Mouse (Mus musculus) lung, embryonic 16.5 days (tissue): ENCODE data around the gene Pnmt. TPM values are rescaled to one million over a fixed set of nuclear protein-coding genes. Genes with fewer than 3 reads are reported as not detected.

Experiments used
- ATAC-seq: fragments of 200-750 bp; cut with Nextera tagmentation; 2 replicates; pipeline ENCODE4 v1.8.0; 2017; ENCODE audit warnings: low read depth, mild to moderate bottlenecking, moderate library complexity
- H3K27ac ChIP-seq: fragments of 300-500 bp; sonication (generic); 2 replicates; pipeline ENCODE4 v1.5.1; 2014; ENCODE audit warnings: mild to moderate bottlenecking, control low read depth, low read length
- H3K27me3 ChIP-seq: fragments of 300-500 bp; sonication (generic); 2 replicates; pipeline ENCODE4 v1.6.1; 2014; ENCODE audit warnings: low read depth, low read length, mixed read lengths; ENCODE audit not compliant: control insufficient read depth, insufficient read depth
- H3K36me3 ChIP-seq: fragments of 300-500 bp; sonication (generic); 2 replicates; pipeline ENCODE4 v1.6.1; 2014; ENCODE audit warnings: low read length; ENCODE audit not compliant: control insufficient read depth, insufficient read depth
- H3K4me1 ChIP-seq: fragments of 300-500 bp; sonication (generic); replicated peaks from 2 replicates; pipeline ENCODE4 v1.6.1; 2014; ENCODE audit warnings: low read length, mixed read lengths; ENCODE audit not compliant: control insufficient read depth, insufficient read depth
- H3K4me2 ChIP-seq: fragments of 300-500 bp; sonication (generic); 2 replicates; pipeline ENCODE4 v1.6.1; 2014; ENCODE audit warnings: low read depth, low read length, control low read depth
- H3K4me3 ChIP-seq: fragments of 300-500 bp; sonication (generic); 2 replicates; pipeline ENCODE4 v1.5.1; 2014; ENCODE audit warnings: mild to moderate bottlenecking, low read length, control low read depth
- H3K9ac ChIP-seq: fragments of 300-500 bp; sonication (generic); 2 replicates; pipeline ENCODE4 v1.6.1; 2014; ENCODE audit warnings: low read length, control low read depth
- H3K9me3 ChIP-seq: fragments of 300-500 bp; sonication (generic); 2 replicates; pipeline ENCODE4 v1.6.1; 2016; ENCODE audit warnings: low read length; ENCODE audit not compliant: control insufficient read depth
- WGBS: fragments of 180-500 bp; shearing (Covaris S2); extraction: QIAGEN DNeasy Blood & Tissue Kit; methylation state at CpG from one replicate; pipeline ENCODE4 v1.1.7; 2014; 5-methylcytosine and 5-hydroxymethylcytosine counted together
- polyA plus RNA-seq: library from polyadenylated mRNA; unstranded; fragments of >200 nt; fragmentation: Nextera tagmentation; extraction: Ambion mirVana; gene quantifications from 2 replicates; pipeline ENCODE4 v1.2.1, GENCODE M21; 2015

The Pnmt gene
- polyA plus RNA-seq, 1 experiment from 2014 or later, result 0.13 TPM

GRCm38 (mm10) chr11:98367863-98368186 is 18.4 kb upstream of the Pnmt start:
- WGBS, result 70% methylated on average over 7 of the region's 7 CpGs
- no peak overlapping the region for H3K27ac ChIP-seq
- H3K9ac ChIP-seq, result no peak overlapping the region
- no peaks in the 10 kb centered on the region for H3K9me3 ChIP-seq
- H3K4me1 ChIP-seq, result peaks cover 11% of the 10 kb centered on the region
- no peak overlapping the region for H3K4me3 ChIP-seq
- H3K4me2 ChIP-seq, result no peak overlapping the region
- no peaks in the 10 kb centered on the region for H3K36me3 ChIP-seq
- H3K27me3 ChIP-seq, result no peaks in the 10 kb centered on the region
- no peak for ATAC-seq

DNA sequence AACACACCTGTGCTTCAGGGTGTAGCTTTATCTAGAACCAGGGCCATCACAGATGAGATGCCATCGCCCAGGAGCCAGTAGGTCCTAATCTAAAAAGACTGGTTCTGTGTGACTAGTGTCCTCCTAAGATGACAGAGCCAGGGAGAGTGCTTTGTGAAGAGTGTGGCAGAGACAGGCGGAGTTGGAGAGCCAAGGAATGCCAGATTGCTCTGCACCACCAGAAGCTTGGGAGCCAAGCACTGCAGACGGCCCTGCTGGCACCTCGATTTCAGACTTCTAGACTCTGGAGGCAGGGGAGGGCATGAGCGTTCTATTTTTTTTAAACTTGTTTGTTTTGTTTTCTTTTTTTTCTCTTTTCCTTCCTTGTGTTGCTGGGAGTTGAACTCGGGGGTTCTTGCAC is 16.9 kb upstream of the Pnmt start:
- ATAC-seq, result no peak
- 78% methylated on average over 6 of the region's 6 CpGs for WGBS

GRCm38 (mm10) chr11:98370588-98370987 is 15.7 kb upstream of the Pnmt start:
- H3K36me3 ChIP-seq, result peaks cover 7% of the 10 kb centered on the region
- H3K9me3 ChIP-seq, result no peaks in the 10 kb centered on the region
- no peak overlapping the region for H3K9ac ChIP-seq
- H3K4me3 ChIP-seq, result no peak overlapping the region
- no peaks in the 10 kb centered on the region for H3K4me1 ChIP-seq
- ATAC-seq, result no peak
- H3K27me3 ChIP-seq, result no peaks in the 10 kb centered on the region
- WGBS, result 80% methylated on average over 2 of the region's 2 CpGs
- H3K4me2 ChIP-seq, result no peak overlapping the region
- no peak overlapping the region for H3K27ac ChIP-seq

More for the DNA sequence above, 16.9 kb upstream of the Pnmt start:
- Histone ChIP-seq H3K4me3 (no peak overlapping the region), H3K4me2 (no peak overlapping the region), H3K9me3 (no peaks in the 10 kb centered on the region), H3K27ac (no peak overlapping the region), H3K4me1 (peaks cover 1% of the 10 kb centered on the region), H3K27me3 (no peaks in the 10 kb centered on the region), H3K9ac (no peak overlapping the region), H3K36me3 (no peaks in the 10 kb centered on the region)

DNA sequence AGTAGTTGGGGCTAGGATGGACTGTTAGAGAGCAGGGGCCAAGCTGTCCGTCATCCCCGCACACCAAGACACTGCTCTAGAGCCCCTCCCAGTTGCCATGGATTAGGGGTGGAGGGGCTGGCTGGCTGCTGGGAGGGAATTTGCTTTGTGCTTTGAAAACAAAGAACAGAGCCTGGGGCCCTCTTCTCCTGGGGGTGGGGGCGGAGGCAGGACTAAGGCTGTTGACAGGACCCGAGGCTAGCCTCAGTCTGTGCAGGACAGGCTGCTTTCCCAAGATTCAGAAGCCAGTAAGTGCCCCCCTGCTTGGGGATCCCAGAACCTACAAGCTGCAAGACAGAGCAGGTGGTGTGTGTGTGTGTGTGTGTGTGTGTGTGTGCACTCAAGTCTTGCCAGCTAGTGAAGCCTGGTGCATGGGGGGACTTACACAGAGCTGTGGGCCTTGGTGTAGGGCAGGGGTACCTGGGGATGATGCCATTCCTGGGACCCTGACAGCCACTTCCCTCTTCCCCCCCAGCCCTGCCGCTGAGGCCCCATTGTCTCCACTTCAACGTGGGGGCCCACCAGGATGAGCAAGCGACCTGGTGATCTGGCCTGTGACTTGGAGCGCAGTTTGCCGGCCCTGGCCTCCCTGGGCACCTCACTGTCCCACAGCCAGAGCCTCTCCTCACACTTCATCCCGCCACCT is 14.6 kb upstream of the Pnmt start:
- Histone ChIP-seq H3K9ac (no peak overlapping the region), H3K4me2 (no peak overlapping the region), H3K4me1 (no peaks in the 10 kb centered on the region), H3K27me3 (no peaks in the 10 kb centered on the region), H3K27ac (no peak overlapping the region), H3K9me3 (no peaks in the 10 kb centered on the region), H3K4me3 (no peak overlapping the region), H3K36me3 (peaks cover 11% of the 10 kb centered on the region)
- no peak for ATAC-seq
- WGBS, result 60% methylated on average over 10 of the region's 10 CpGs

- Histone ChIP-seq H3K27me3 (no peaks in the 10 kb centered on the region), H3K4me1 (no peaks in the 10 kb centered on the region), H3K4me2 (no peak overlapping the region), H3K4me3 (no peak overlapping the region), H3K36me3 (peaks cover 11% of the 10 kb centered on the region), H3K9me3 (no peaks in the 10 kb centered on the region), H3K27ac (no peak overlapping the region), H3K9ac (no peak overlapping the region)
- no peak for ATAC-seq
- WGBS, result 6% methylated on average over 2 of the region's 2 CpGs
Observed at GRCm38 (mm10) chr11:98372406-98372805, 13.8 kb upstream of the Pnmt start.

DNA sequence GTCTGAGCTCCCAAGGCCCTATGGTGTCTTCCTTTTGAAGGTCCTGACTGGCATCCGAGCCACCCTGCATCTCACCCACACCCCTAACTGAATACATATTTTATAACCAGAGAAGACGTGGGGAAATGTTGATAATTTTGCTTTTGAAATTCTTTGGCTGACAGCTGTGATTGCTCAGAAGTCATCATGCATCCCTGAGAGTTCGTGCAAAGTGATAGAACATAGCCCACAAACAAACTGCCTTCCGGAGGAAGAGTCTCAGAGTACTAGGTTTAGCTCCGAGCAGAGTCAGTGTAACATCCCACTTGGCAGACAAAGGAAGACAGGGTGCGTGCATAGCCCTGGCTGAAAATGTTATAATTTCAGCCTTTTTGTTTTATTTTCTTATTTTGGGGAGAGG is 13.0 kb upstream of the Pnmt start:
- no peaks in the 10 kb centered on the region for H3K4me1 ChIP-seq
- WGBS, result 71% methylated on average over 6 of the region's 6 CpGs
- no peak overlapping the region for H3K4me2 ChIP-seq
- H3K9ac ChIP-seq, result no peak overlapping the region
- no peaks in the 10 kb centered on the region for H3K9me3 ChIP-seq
- H3K27ac ChIP-seq, result no peak overlapping the region
- ATAC-seq, result no peak
- no peaks in the 10 kb centered on the region for H3K27me3 ChIP-seq
- H3K4me3 ChIP-seq, result no peak overlapping the region
- peaks cover 16% of the 10 kb centered on the region for H3K36me3 ChIP-seq

- H3K4me1 ChIP-seq, result no peaks in the 10 kb centered on the region
- H3K27me3 ChIP-seq, result no peaks in the 10 kb centered on the region
- WGBS, result 44% methylated on average over 8 of the region's 8 CpGs
- peaks cover 20% of the 10 kb centered on the region for H3K36me3 ChIP-seq
- H3K9me3 ChIP-seq, result no peaks in the 10 kb centered on the region
- no peak overlapping the region for H3K4me2 ChIP-seq
- no peak overlapping the region for H3K27ac ChIP-seq
- no peak overlapping the region for H3K4me3 ChIP-seq
- no peak overlapping the region for H3K9ac ChIP-seq
- no peak for ATAC-seq
Observed at GRCm38 (mm10) chr11:98374266-98374665, 12.0 kb upstream of the Pnmt start.

- 76% methylated on average over 5 of the region's 5 CpGs for WGBS
- Histone ChIP-seq H3K27me3 (no peaks in the 10 kb centered on the region), H3K4me2 (no peak overlapping the region), H3K36me3 (peaks cover 30% of the 10 kb centered on the region), H3K9me3 (no peaks in the 10 kb centered on the region), H3K4me1 (peaks cover 3% of the 10 kb centered on the region; the same call in 1 of the 2 replicates), H3K9ac (no peak overlapping the region), H3K4me3 (no peak overlapping the region), H3K27ac (no peak overlapping the region)
- no peak for ATAC-seq
Observed at GRCm38 (mm10) chr11:98376756-98377155, 9.5 kb upstream of the Pnmt start.

DNA sequence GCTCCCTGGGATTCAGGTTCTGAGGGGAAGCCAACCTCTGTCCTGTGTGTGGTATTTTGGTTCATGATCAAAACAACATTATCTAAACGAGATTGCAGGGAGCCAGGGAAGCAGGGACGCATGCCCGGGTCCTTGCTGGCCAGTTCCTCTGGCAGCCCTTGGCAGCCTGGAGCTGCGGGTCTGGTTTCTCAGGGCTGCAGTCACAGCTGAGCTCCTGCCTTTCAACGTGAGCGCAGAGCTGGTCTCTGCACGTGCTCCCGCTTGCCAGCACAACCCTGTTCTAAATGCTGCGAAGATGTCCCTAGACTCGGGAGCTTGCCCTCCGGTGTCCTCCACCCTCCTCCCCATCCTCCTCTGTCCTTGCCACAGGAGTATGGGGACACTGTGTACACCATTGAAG is 8.5 kb upstream of the Pnmt start:
- Histone ChIP-seq H3K9ac (no peak overlapping the region), H3K4me1 (peaks cover 3% of the 10 kb centered on the region; the same call in 1 of the 2 replicates), H3K36me3 (peaks cover 30% of the 10 kb centered on the region), H3K4me3 (no peak overlapping the region), H3K27me3 (no peaks in the 10 kb centered on the region), H3K9me3 (no peaks in the 10 kb centered on the region), H3K4me2 (no peak overlapping the region), H3K27ac (no peak overlapping the region)
- ATAC-seq, result no peak
- WGBS, result 73% methylated on average over 11 of the region's 11 CpGs

GRCm38 (mm10) chr11:98379379-98379778 is 6.9 kb upstream of the Pnmt start:
- Histone ChIP-seq H3K4me3 (no peak overlapping the region), H3K27me3 (no peaks in the 10 kb centered on the region), H3K27ac (no peak overlapping the region), H3K9me3 (no peaks in the 10 kb centered on the region), H3K36me3 (peaks cover 30% of the 10 kb centered on the region), H3K4me1 (peaks cover 3% of the 10 kb centered on the region; the same call in 1 of the 2 replicates), H3K9ac (no peak overlapping the region), H3K4me2 (no peak overlapping the region)
- ATAC-seq, result 0 out of 2 replicates have a peak, but pooled peaks have one; percentile 13
- 71% methylated on average over 7 of the region's 7 CpGs for WGBS
